Mouse (Mus musculus) right cerebral cortex, postnatal 4 days (tissue): ENCODE measurements at regions not wholly inside any gene's neighbourhood (a gene's known extent, or its start where the extent isn't known, plus 50 kb on each side); places are given as distances from the start of the nearest gene placed in this dataset.

Source experiments
- DNase-seq: peaks from one replicate; pipeline ENCODE4 v3.0.0-alpha.2; 2022

DNA sequence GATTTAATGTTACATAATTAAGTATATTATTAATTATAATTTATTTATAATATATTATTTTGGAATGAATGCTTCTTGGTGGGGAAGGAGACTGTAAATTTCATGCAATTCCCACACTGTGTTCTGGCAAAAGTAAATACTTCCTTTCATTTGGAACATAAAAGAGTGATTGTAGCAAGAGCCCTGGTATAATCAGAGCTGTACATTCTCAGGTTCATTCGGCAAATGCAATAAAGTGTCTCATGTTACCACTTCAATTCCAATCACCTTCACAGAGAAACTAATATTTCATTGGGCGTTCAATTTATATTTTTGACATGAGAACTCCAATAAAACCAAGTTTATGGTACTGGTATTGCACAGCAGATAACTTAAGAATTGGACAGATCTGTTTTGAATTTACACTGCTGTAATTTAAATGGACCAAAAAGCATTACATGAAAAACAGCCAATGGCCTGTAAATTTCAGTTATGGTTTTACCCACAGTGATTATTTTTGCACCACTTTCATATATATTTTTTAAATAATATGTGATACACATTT, 569.0 kb downstream of the Pcdh7 start:
- DNase-seq, result no peak

DNA sequence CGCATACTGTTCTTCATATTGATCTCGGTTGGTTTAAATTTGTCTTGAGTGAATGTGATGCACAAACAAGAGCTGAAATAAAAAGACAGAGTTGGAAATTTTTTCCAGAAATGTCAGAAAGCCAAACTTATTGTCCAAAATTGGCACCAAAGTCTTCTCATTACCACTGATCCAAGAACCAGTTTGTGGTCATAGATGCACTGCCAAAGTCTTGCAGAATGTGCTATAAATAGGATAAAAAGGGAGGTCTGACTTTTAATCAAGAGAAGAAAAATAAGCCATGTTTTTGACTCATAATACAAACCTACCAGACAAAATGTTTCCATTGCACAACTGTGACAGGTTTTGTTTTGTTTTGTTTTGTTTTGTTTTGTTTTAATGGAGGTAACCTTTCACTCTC, 573.5 kb downstream of the Pcdh7 start:
- DNase-seq, result no peak

DNA sequence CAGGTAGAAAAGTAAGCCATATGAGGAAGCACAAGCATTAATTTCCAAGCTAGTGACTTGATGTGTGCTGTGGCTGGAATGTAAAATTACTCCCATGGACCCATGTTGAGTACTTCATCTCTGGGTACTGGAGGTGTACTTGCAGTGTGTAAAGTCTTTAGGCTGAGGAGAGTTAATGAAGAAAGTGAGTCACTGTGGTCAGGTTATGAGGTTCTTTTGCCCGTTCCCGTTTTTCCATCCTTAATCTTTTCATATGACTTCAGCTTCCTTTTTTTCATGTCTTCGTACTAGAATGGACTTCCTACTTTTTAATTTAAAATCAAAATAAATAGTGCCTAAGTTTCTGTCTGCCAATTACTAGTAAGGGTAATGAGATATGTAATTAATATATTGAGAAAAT, 577.1 kb downstream of the Pcdh7 start:
- DNase-seq, result no peak

DNA sequence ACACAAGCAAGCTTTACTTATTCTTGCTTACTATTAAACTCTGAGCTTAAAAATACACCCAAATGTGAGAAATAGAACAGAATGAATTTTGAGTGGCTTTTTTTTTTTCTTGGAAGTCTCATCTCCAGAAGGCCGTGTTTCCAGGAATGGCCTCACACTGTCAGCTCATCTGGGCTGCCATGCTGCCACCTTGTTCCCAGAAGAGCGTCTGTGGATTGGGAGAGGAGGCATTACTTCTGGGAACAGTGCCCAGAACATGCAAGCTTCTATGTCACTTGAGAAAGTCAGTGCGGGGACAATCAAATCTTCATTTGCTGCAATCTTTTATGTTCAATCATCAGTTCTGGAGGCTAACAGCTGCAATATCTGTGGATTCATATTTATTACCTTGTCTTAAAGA, 613.6 kb downstream of the Pcdh7 start:
- peak; percentile 14 for DNase-seq
